ENCODE assay signal across 8 mouse cellular contexts in genomic region chr11:88803231-88804010, GRCm38 (mm10).
A peak's percentile ranks its signal among the peaks of the same experiment; 100 is the strongest.
DNase-seq lines count a peak whose midpoint lies in the region; ATAC-seq lines count a peak whose summit lies in the region.

No protein-coding gene starts in this region.

- peak overlapping the region; percentile 44 for H3K4me2 ChIP-seq in lung, embryonic 16.5 days (ENCODE audit: low read depth, low read length)
- peak overlapping the region; percentile 32 for H3K4me2 ChIP-seq in forebrain, embryonic 15.5 days (replicated peaks)
- H3K4me2 ChIP-seq in limb, embryonic 12.5 days, result peak overlapping the region; percentile 40
- peak overlapping the region; percentile 33 for H3K4me2 ChIP-seq in stomach, embryonic 14.5 days (replicated peaks; ENCODE audit: low read depth, low read length)

- peak overlapping the region; percentile 21 for H3K4me3 ChIP-seq in lung, embryonic 16.5 days (ENCODE audit: low read length)
- peak overlapping the region; percentile 19 for H3K4me3 ChIP-seq in forebrain, embryonic 15.5 days
- no peak overlapping the region for H3K4me3 ChIP-seq in limb, embryonic 12.5 days (replicated peaks)
- H3K4me3 ChIP-seq in stomach, embryonic 14.5 days (ENCODE audit: low read depth, low read length), result peak overlapping the region; percentile 15; the same call in 1 of the 2 replicates

- no peak for DNase-seq in lung, postnatal 25 days (ENCODE audit: low spot score)
- DNase-seq in ovary, postnatal 36 days (ENCODE audit: low spot score), result no peak
- no peak for DNase-seq in cerebellum, postnatal 14 days
- DNase-seq in testis, postnatal 10 days (ENCODE audit: low spot score), result no peak

- no peak overlapping the region for H3K27ac ChIP-seq in lung, embryonic 16.5 days (ENCODE audit: low read length)
- H3K27ac ChIP-seq in forebrain, embryonic 15.5 days (replicated peaks), result 0 out of 2 replicates have a peak overlapping the region, but pooled peaks have one; percentile 3
- H3K27ac ChIP-seq in limb, embryonic 12.5 days, result no peak overlapping the region
- no peak overlapping the region for H3K27ac ChIP-seq in stomach, embryonic 14.5 days (ENCODE audit: low read length)

- H3K9me3 ChIP-seq in lung, embryonic 16.5 days (ENCODE audit: control insufficient read depth, low read length), result no peaks in the 10 kb centered on the region
- no peaks in the 10 kb centered on the region for H3K9me3 ChIP-seq in forebrain, embryonic 15.5 days
- 0 out of 2 replicates have a peak, but pooled peaks cover 4% of the 10 kb centered on the region for H3K9me3 ChIP-seq in limb, embryonic 12.5 days
- H3K9me3 ChIP-seq in stomach, embryonic 14.5 days (ENCODE audit: control insufficient read depth, low read depth, low read length), result no peaks in the 10 kb centered on the region

- peak overlapping the region; percentile 3 for H3K9ac ChIP-seq in lung, embryonic 16.5 days (ENCODE audit: low read length)
- 0 out of 2 replicates have a peak overlapping the region, but pooled peaks have one; percentile 9 for H3K9ac ChIP-seq in forebrain, embryonic 15.5 days (replicated peaks)
- H3K9ac ChIP-seq in limb, embryonic 12.5 days (replicated peaks), result no peak overlapping the region
- no peak overlapping the region for H3K9ac ChIP-seq in stomach, embryonic 14.5 days (replicated peaks; ENCODE audit: low read depth, low read length)

- H3K36me3 ChIP-seq in lung, embryonic 16.5 days (ENCODE audit: control insufficient read depth, insufficient read depth, low read length), result no peaks in the 10 kb centered on the region
- no peaks in the 10 kb centered on the region for H3K36me3 ChIP-seq in forebrain, embryonic 15.5 days
- no peaks in the 10 kb centered on the region for H3K36me3 ChIP-seq in limb, embryonic 12.5 days
- H3K36me3 ChIP-seq in stomach, embryonic 14.5 days (ENCODE audit: control insufficient read depth, insufficient read depth, low read length), result no peaks in the 10 kb centered on the region

- H3K27me3 ChIP-seq in lung, embryonic 16.5 days (ENCODE audit: control insufficient read depth, insufficient read depth, low read depth, low read length), result no peaks in the 10 kb centered on the region
- H3K27me3 ChIP-seq in forebrain, embryonic 15.5 days, result no peaks in the 10 kb centered on the region
- 0 out of 2 replicates have a peak, but pooled peaks cover 2% of the 10 kb centered on the region for H3K27me3 ChIP-seq in limb, embryonic 12.5 days
- H3K27me3 ChIP-seq in stomach, embryonic 14.5 days (ENCODE audit: control insufficient read depth, insufficient read depth, low read length), result no peaks in the 10 kb centered on the region

- no peak; the same call in 1 of the 2 replicates for ATAC-seq in lung, embryonic 16.5 days (ENCODE audit: low read depth)
- no peak for ATAC-seq in forebrain, embryonic 15.5 days (replicated peaks)
- ATAC-seq in limb, embryonic 12.5 days (ENCODE audit: insufficient number of reproducible peaks, insufficient read depth, low FRiP score, low TSS enrichment, low read depth), result no peak
- no peak for ATAC-seq in stomach, embryonic 14.5 days (ENCODE audit: insufficient number of reproducible peaks, insufficient read depth, low FRiP score, low read depth)

- 40% methylated on average over 31 of the region's 31 CpGs for WGBS in lung, embryonic 16.5 days
- WGBS in forebrain, embryonic 15.5 days, result 56% methylated on average over 31 of the region's 31 CpGs
- WGBS in limb, embryonic 12.5 days, result 56% methylated on average over 31 of the region's 31 CpGs
- WGBS in stomach, embryonic 14.5 days, result 48% methylated on average over 31 of the region's 31 CpGs

- H3K4me1 ChIP-seq in lung, embryonic 16.5 days (replicated peaks; ENCODE audit: control insufficient read depth, insufficient read depth, low read length), result peaks cover 3% of the 10 kb centered on the region; the same call in 1 of the 2 replicates
- H3K4me1 ChIP-seq in forebrain, embryonic 15.5 days, result peaks cover 5% of the 10 kb centered on the region; the same call in 1 of the 2 replicates
- peaks cover 9% of the 10 kb centered on the region for H3K4me1 ChIP-seq in limb, embryonic 12.5 days (replicated peaks)
- 0 out of 2 replicates have a peak, but pooled peaks cover 4% of the 10 kb centered on the region for H3K4me1 ChIP-seq in stomach, embryonic 14.5 days (ENCODE audit: control insufficient read depth, insufficient read depth, low read length)

Comparison
In these comparisons a context has a peak if more than half of its experiments do, and no peak if none do; other contexts are left out.
1. H3K9ac ChIP-seq: peak in lung, embryonic 16.5 days (single experiment) and forebrain, embryonic 15.5 days (single experiment); none in limb, embryonic 12.5 days (single experiment) and stomach, embryonic 14.5 days (single experiment).
2. Peak in every context shown above with its lines, with median percentiles within 50 percentile points of each other: H3K4me2 ChIP-seq.